Mouse (Mus musculus): ENCODE measurements around the gene Txndc11. TPM values are rescaled to one million over a fixed set of nuclear protein-coding genes. Genes with fewer than 3 reads are reported as not detected.
A peak's percentile ranks its signal among the peaks of the same experiment; 100 is the strongest.

Txndc11 gene
- polyA plus RNA-seq, 1 experiment from 2014 or later = 30.8 TPM

GRCm38 (mm10) chr16:11069710-11070420 is 64.6 kb downstream of the Txndc11 start:
- H3K27ac ChIP-seq (ENCODE audit: low read length) = peak overlapping the region; percentile 62
- no peak overlapping the region for H3K4me2 ChIP-seq (ENCODE audit: low read depth, low read length)
- peaks cover 38% of the 10 kb centered on the region for H3K4me1 ChIP-seq (replicated peaks; ENCODE audit: control insufficient read depth, insufficient read depth, low read length)
- no peak for ATAC-seq (ENCODE audit: low read depth)
- H3K27me3 ChIP-seq (ENCODE audit: control insufficient read depth, insufficient read depth, low read depth, low read length) = no peaks in the 10 kb centered on the region
- WGBS = 55% methylated on average over 7 of the region's 7 CpGs
- H3K9me3 ChIP-seq (ENCODE audit: control insufficient read depth, low read length) = no peaks in the 10 kb centered on the region
- H3K4me3 ChIP-seq (ENCODE audit: low read length) = no peak overlapping the region
- H3K9ac ChIP-seq (ENCODE audit: low read length) = no peak overlapping the region
- H3K36me3 ChIP-seq (ENCODE audit: control insufficient read depth, insufficient read depth, low read length) = peaks cover 17% of the 10 kb centered on the region

- H3K9me3 ChIP-seq (ENCODE audit: control insufficient read depth, low read length) = no peaks in the 10 kb centered on the region
- no peak for ATAC-seq (ENCODE audit: low read depth)
- WGBS = 56% methylated on average over 6 of the region's 6 CpGs
- no peak overlapping the region for H3K9ac ChIP-seq (ENCODE audit: low read length)
- H3K4me2 ChIP-seq (ENCODE audit: low read depth, low read length) = no peak overlapping the region
- H3K4me1 ChIP-seq (replicated peaks; ENCODE audit: control insufficient read depth, insufficient read depth, low read length) = peaks cover 38% of the 10 kb centered on the region
- H3K36me3 ChIP-seq (ENCODE audit: control insufficient read depth, insufficient read depth, low read length) = peaks cover 12% of the 10 kb centered on the region
- H3K27ac ChIP-seq (ENCODE audit: low read length) = peak overlapping the region; percentile 62
- H3K27me3 ChIP-seq (ENCODE audit: control insufficient read depth, insufficient read depth, low read depth, low read length) = no peaks in the 10 kb centered on the region
- H3K4me3 ChIP-seq (ENCODE audit: low read length) = no peak overlapping the region
Measured at GRCm38 (mm10) chr16:11069271-11069670, 65.2 kb downstream of the Txndc11 start.

GRCm38 (mm10) chr16:11068666-11069065 is 65.8 kb downstream of the Txndc11 start:
- H3K4me3 ChIP-seq (ENCODE audit: low read length) = no peak overlapping the region
- H3K4me2 ChIP-seq (ENCODE audit: low read depth, low read length) = no peak overlapping the region
- 84% methylated on average over 3 of the region's 3 CpGs for WGBS
- H3K9me3 ChIP-seq (ENCODE audit: control insufficient read depth, low read length) = no peaks in the 10 kb centered on the region
- peak overlapping the region; percentile 62 for H3K27ac ChIP-seq (ENCODE audit: low read length)
- ATAC-seq (ENCODE audit: low read depth) = no peak
- no peak overlapping the region for H3K9ac ChIP-seq (ENCODE audit: low read length)
- H3K27me3 ChIP-seq (ENCODE audit: control insufficient read depth, insufficient read depth, low read depth, low read length) = no peaks in the 10 kb centered on the region
- peaks cover 7% of the 10 kb centered on the region for H3K36me3 ChIP-seq (ENCODE audit: control insufficient read depth, insufficient read depth, low read length)
- H3K4me1 ChIP-seq (replicated peaks; ENCODE audit: control insufficient read depth, insufficient read depth, low read length) = peaks cover 38% of the 10 kb centered on the region

GRCm38 (mm10) chr16:11066833-11067191 is 67.6 kb downstream of the Txndc11 start:
- no peaks in the 10 kb centered on the region for H3K27me3 ChIP-seq (ENCODE audit: control insufficient read depth, insufficient read depth, low read depth, low read length)
- no peaks in the 10 kb centered on the region for H3K9me3 ChIP-seq (ENCODE audit: control insufficient read depth, low read length)
- no peaks in the 10 kb centered on the region for H3K36me3 ChIP-seq (ENCODE audit: control insufficient read depth, insufficient read depth, low read length)
- H3K4me2 ChIP-seq (ENCODE audit: low read depth, low read length) = peak overlapping the region; percentile 80
- H3K27ac ChIP-seq (ENCODE audit: low read length) = peak overlapping the region; percentile 94
- WGBS = under 1% methylated on average over 22 of the region's 22 CpGs
- peak overlapping the region; percentile 79 for H3K4me3 ChIP-seq (ENCODE audit: low read length)
- peaks cover 50% of the 10 kb centered on the region for H3K4me1 ChIP-seq (replicated peaks; ENCODE audit: control insufficient read depth, insufficient read depth, low read length)
- H3K9ac ChIP-seq (ENCODE audit: low read length) = peak overlapping the region; percentile 91
- peak; percentile 28 for ATAC-seq (ENCODE audit: low read depth)

- ATAC-seq (ENCODE audit: low read depth) = peak; percentile 97
- 0% methylated on average over 76 of the region's 78 CpGs for WGBS
- Histone ChIP-seq H3K9me3 (ENCODE audit: control insufficient read depth, low read length) (no peaks in the 10 kb centered on the region), H3K4me2 (ENCODE audit: low read depth, low read length) (peak within 1 kb of the TSS; percentile 80), H3K4me3 (ENCODE audit: low read length) (peak within 1 kb of the TSS; percentile 79), H3K4me1 (replicated peaks; ENCODE audit: control insufficient read depth, insufficient read depth, low read length) (peaks cover 50% of the 10 kb centered on the region), H3K27me3 (ENCODE audit: control insufficient read depth, insufficient read depth, low read depth, low read length) (no peaks in the 10 kb centered on the region), H3K36me3 (ENCODE audit: control insufficient read depth, insufficient read depth, low read length) (no peaks in the 10 kb centered on the region), H3K27ac (ENCODE audit: low read length) (peak within 1 kb of the TSS; percentile 94), H3K9ac (ENCODE audit: low read length) (peak within 1 kb of the TSS; percentile 91)
Measured at GRCm38 (mm10) chr16:11066029-11066832, 68.2 kb downstream of the Txndc11 start, which contains the start of gene Litaf. Gene Litaf (minus strand): TSS chr16:11066157.

GRCm38 (mm10) chr16:11065431-11065830 is 69.0 kb downstream of the Txndc11 start:
- WGBS = 48% methylated on average over 5 of the region's 5 CpGs
- H3K9me3 ChIP-seq (ENCODE audit: control insufficient read depth, low read length) = no peaks in the 10 kb centered on the region
- H3K4me3 ChIP-seq (ENCODE audit: low read length) = peak overlapping the region; percentile 79
- H3K4me2 ChIP-seq (ENCODE audit: low read depth, low read length) = peak overlapping the region; percentile 62
- peaks cover 47% of the 10 kb centered on the region for H3K4me1 ChIP-seq (replicated peaks; ENCODE audit: control insufficient read depth, insufficient read depth, low read length)
- no peak for ATAC-seq (ENCODE audit: low read depth)
- no peaks in the 10 kb centered on the region for H3K36me3 ChIP-seq (ENCODE audit: control insufficient read depth, insufficient read depth, low read length)
- H3K27ac ChIP-seq (ENCODE audit: low read length) = peak overlapping the region; percentile 64; the same call in 1 of the 2 replicates
- peak overlapping the region; percentile 26 for H3K9ac ChIP-seq (ENCODE audit: low read length)
- no peaks in the 10 kb centered on the region for H3K27me3 ChIP-seq (ENCODE audit: control insufficient read depth, insufficient read depth, low read depth, low read length)

GRCm38 (mm10) chr16:11064742-11065141 is 69.7 kb downstream of the Txndc11 start:
- Histone ChIP-seq H3K9ac (ENCODE audit: low read length) (no peak overlapping the region), H3K27ac (ENCODE audit: low read length) (no peak overlapping the region), H3K4me3 (ENCODE audit: low read length) (no peak overlapping the region), H3K4me2 (ENCODE audit: low read depth, low read length) (no peak overlapping the region), H3K4me1 (replicated peaks; ENCODE audit: control insufficient read depth, insufficient read depth, low read length) (peaks cover 40% of the 10 kb centered on the region), H3K9me3 (ENCODE audit: control insufficient read depth, low read length) (no peaks in the 10 kb centered on the region), H3K36me3 (ENCODE audit: control insufficient read depth, insufficient read depth, low read length) (no peaks in the 10 kb centered on the region), H3K27me3 (ENCODE audit: control insufficient read depth, insufficient read depth, low read depth, low read length) (no peaks in the 10 kb centered on the region)
- ATAC-seq (ENCODE audit: low read depth) = no peak
- 87% methylated on average over 6 of the region's 6 CpGs for WGBS

- Histone ChIP-seq H3K4me1 (replicated peaks; ENCODE audit: control insufficient read depth, insufficient read depth, low read length) (peaks cover 37% of the 10 kb centered on the region), H3K4me3 (ENCODE audit: low read length) (no peak overlapping the region), H3K9ac (ENCODE audit: low read length) (no peak overlapping the region), H3K9me3 (ENCODE audit: control insufficient read depth, low read length) (no peaks in the 10 kb centered on the region), H3K4me2 (ENCODE audit: low read depth, low read length) (no peak overlapping the region), H3K36me3 (ENCODE audit: control insufficient read depth, insufficient read depth, low read length) (no peaks in the 10 kb centered on the region), H3K27ac (ENCODE audit: low read length) (no peak overlapping the region), H3K27me3 (ENCODE audit: control insufficient read depth, insufficient read depth, low read depth, low read length) (no peaks in the 10 kb centered on the region)
- WGBS = 86% methylated on average over 4 of the region's 4 CpGs
- no peak for ATAC-seq (ENCODE audit: low read depth)
Measured at GRCm38 (mm10) chr16:11064341-11064740, 70.1 kb downstream of the Txndc11 start.
